Mouse (Mus musculus) C2C12 (cell line): ENCODE results near the gene Fblim1. TPM values are rescaled to one million over a fixed set of nuclear protein-coding genes. Genes with fewer than 3 reads are reported as not detected.

Experiments used
- H3K27me3 ChIP-seq: one replicate; pipeline ENCODE4 v1.6.1; 2011; ENCODE audit not compliant: control insufficient read depth, insufficient read depth, insufficient read length
- H3K36me3 ChIP-seq: one replicate; pipeline ENCODE4 v1.6.1; 2011; ENCODE audit not compliant: control insufficient read depth, insufficient read depth
- H3K4me3 ChIP-seq: one replicate; pipeline ENCODE4 v1.5.1; 2011; ENCODE audit warnings: mild to moderate bottlenecking, control low read depth; ENCODE audit not compliant: poor library complexity, insufficient read depth, severe bottlenecking
- H3K79me2 ChIP-seq: one replicate; pipeline ENCODE4 v1.6.1; 2011; ENCODE audit not compliant: control insufficient read depth, insufficient read depth
- H3K79me3 ChIP-seq: one replicate; pipeline ENCODE4 v1.6.1; 2011; ENCODE audit warnings: low read depth, control low read depth
- H3ac ChIP-seq: one replicate; pipeline ENCODE3; 2011; ENCODE audit warnings: low read depth; ENCODE audit not compliant: control insufficient read depth, insufficient read length
- CEBPB ChIP-seq: IDR thresholded peaks from one replicate; pipeline ENCODE4 v1.6.1; 2011; ENCODE audit warnings: low read depth, mild to moderate bottlenecking, control low read depth, moderate library complexity
- CTCF ChIP-seq: IDR thresholded peaks from one replicate; pipeline ENCODE4 v1.5.1; 2011; ENCODE audit not compliant: control insufficient read depth, insufficient read depth, insufficient read length
- FOSL1 ChIP-seq: IDR thresholded peaks from one replicate; pipeline ENCODE4 v1.8.0; 2011; ENCODE audit warnings: mild to moderate bottlenecking, low read length; ENCODE audit not compliant: poor library complexity, insufficient read depth, severe bottlenecking
- MAX ChIP-seq: IDR thresholded peaks from one replicate; pipeline ENCODE4 v1.6.1; 2011; ENCODE audit warnings: mild to moderate bottlenecking, control low read depth
- MYOD1 ChIP-seq: IDR thresholded peaks from one replicate; pipeline ENCODE4 v1.6.1; 2011; ENCODE audit warnings: low read depth; ENCODE audit not compliant: control insufficient read depth, insufficient read length
- MYOG ChIP-seq: IDR thresholded peaks from one replicate; pipeline ENCODE4 v1.6.1; 2011; ENCODE audit not compliant: control insufficient read depth, insufficient read length; ENCODE audit errors: extremely low read depth
- USF1 ChIP-seq: IDR thresholded peaks from one replicate; pipeline ENCODE4 v1.6.1; 2011; ENCODE audit warnings: low read depth, mild to moderate bottlenecking, control low read depth, moderate library complexity
- polyA plus RNA-seq: library from polyadenylated mRNA; unstranded; fragments of >200 nt; fragmentation: generic; extraction: Trizol; gene quantifications from one replicate; pipeline ENCODE4 v1.2.1, GENCODE M21; 2012; ENCODE audit warnings: missing spikeins

Fblim1 gene
- polyA plus RNA-seq, 1 experiment: 49.8 TPM

GRCm38 (mm10) chr4:141581051-141581450 lies 24.8 kb downstream of the Fblim1 start:
- Histone ChIP-seq H3K27me3 (no peaks in the 10 kb centered on the region), H3K79me3 (no peaks in the 10 kb centered on the region), H3ac (no peak overlapping the region), H3K4me3 (no peak overlapping the region), H3K36me3 (peaks cover 30% of the 10 kb centered on the region), H3K79me2 (no peaks in the 10 kb centered on the region)
- TF ChIP-seq MAX (no peak), MYOG (no peak), CEBPB (no peak), FOSL1 (no peak), USF1 (no peak), MYOD1 (no peak), CTCF (no peak)

- no peak for TF ChIP-seq CTCF
- no peak for TF ChIP-seq USF1
- TF ChIP-seq FOSL1: no peak
- no peak for TF ChIP-seq MYOD1
- TF ChIP-seq MAX: no peak
- no peak for TF ChIP-seq CEBPB
- no peak for TF ChIP-seq MYOG
- Histone ChIP-seq H3K27me3 (no peaks in the 10 kb centered on the region), H3K79me2 (no peaks in the 10 kb centered on the region), H3K4me3 (no peak overlapping the region), H3K79me3 (no peaks in the 10 kb centered on the region), H3K36me3 (peaks cover 26% of the 10 kb centered on the region), H3ac (no peak overlapping the region)
Measured at GRCm38 (mm10) chr4:141578833-141579232, 27.1 kb downstream of the Fblim1 start.

GRCm38 (mm10) chr4:141576877-141577276 lies 29.0 kb downstream of the Fblim1 start:
- Histone ChIP-seq H3K4me3 (no peak overlapping the region), H3K36me3 (peaks cover 20% of the 10 kb centered on the region), H3K79me3 (no peaks in the 10 kb centered on the region), H3K79me2 (no peaks in the 10 kb centered on the region), H3K27me3 (no peaks in the 10 kb centered on the region), H3ac (no peak overlapping the region)
- TF ChIP-seq USF1: no peak
- no peak for TF ChIP-seq CTCF

GRCm38 (mm10) chr4:141576404-141576803 lies 29.5 kb downstream of the Fblim1 start:
- peaks cover 20% of the 10 kb centered on the region for H3K36me3 ChIP-seq
- no peaks in the 10 kb centered on the region for H3K79me2 ChIP-seq
- H3ac ChIP-seq: no peak overlapping the region
- no peak overlapping the region for H3K4me3 ChIP-seq
- TF ChIP-seq MYOG: no peak
- no peaks in the 10 kb centered on the region for H3K27me3 ChIP-seq
- no peaks in the 10 kb centered on the region for H3K79me3 ChIP-seq

GRCm38 (mm10) chr4:141574789-141575702 lies 30.9 kb downstream of the Fblim1 start:
- Histone ChIP-seq H3ac (no peak overlapping the region), H3K79me3 (no peaks in the 10 kb centered on the region), H3K79me2 (no peaks in the 10 kb centered on the region), H3K36me3 (peaks cover 15% of the 10 kb centered on the region), H3K27me3 (no peaks in the 10 kb centered on the region), H3K4me3 (no peak overlapping the region)
- TF ChIP-seq MYOD1 (no peak), CTCF (peak; percentile 72)

GRCm38 (mm10) chr4:141573359-141573966 lies 32.4 kb downstream of the Fblim1 start:
- Histone ChIP-seq H3K36me3 (peaks cover 9% of the 10 kb centered on the region), H3K79me2 (no peaks in the 10 kb centered on the region), H3K79me3 (no peaks in the 10 kb centered on the region), H3ac (no peak overlapping the region), H3K27me3 (no peaks in the 10 kb centered on the region), H3K4me3 (no peak overlapping the region)
- TF ChIP-seq USF1 (no peak), MAX (no peak), MYOG (no peak), CTCF (no peak), MYOD1 (no peak), FOSL1 (no peak), CEBPB (peak; percentile 94)
